Mouse (Mus musculus) small intestine, adult 2 months (tissue): Measurements from ENCODE around the gene Kcnq2.

Experiments used
- CTCF ChIP-seq: fragments of 200-500 bp; IDR thresholded peaks from 2 replicates; pipeline ENCODE4 v1.5.1; 2012; ENCODE audit warnings: low read depth, mild to moderate bottlenecking, control low read depth, inconsistent platforms, low read length, moderate library complexity, mixed read lengths; ENCODE audit not compliant: insufficient replicate concordance, insufficient read length; ENCODE audit errors: extremely low read depth
- POLR2A ChIP-seq: fragments of 200-500 bp; IDR thresholded peaks from 2 replicates; pipeline ENCODE4 v1.6.1; 2012; ENCODE audit warnings: low read depth, mild to moderate bottlenecking, control low read depth, inconsistent platforms, low read length, moderate library complexity

GRCm38 (mm10) chr2:181048986-181049385 is 86.1 kb downstream of the Kcnq2 start:
- TF ChIP-seq POLR2A (no peak), CTCF (no peak)
